Mouse (Mus musculus): ENCODE measurements around the gene Numbl. TPM values are rescaled to one million over a fixed set of nuclear protein-coding genes. Genes with fewer than 3 reads are reported as not detected.

Numbl gene
- total RNA-seq, 1 experiment = 14.1 TPM

DNA sequence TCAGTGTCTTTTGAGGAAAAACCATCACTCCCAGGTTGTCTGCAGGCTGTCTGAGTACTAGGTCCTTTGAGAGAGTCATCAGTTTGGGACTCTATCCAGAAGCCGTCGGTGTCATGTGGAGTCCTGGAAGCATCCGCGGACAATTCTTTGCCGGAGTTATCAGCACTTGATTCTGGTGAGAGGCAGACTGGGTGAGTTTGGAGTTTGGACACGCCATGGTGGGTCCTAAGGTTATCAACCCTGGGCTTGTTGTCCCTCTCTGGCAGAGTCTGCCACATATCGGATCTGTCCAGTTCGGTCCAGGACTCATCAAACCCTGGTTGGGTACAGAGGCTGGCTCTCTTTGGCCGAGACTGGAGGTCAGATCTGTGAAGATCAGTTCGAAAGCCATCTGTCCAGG is 30.6 kb upstream of the Numbl start:
- Histone ChIP-seq H3K36me3 (ENCODE audit: control insufficient read depth, insufficient read depth, low read length, poor library complexity, severe bottlenecking) (no peaks in the 10 kb centered on the region; the same call in 1 of the 2 replicates), H3K9me3 (ENCODE audit: control insufficient read depth, insufficient read depth, low read depth, low read length) (no peaks in the 10 kb centered on the region), H3K4me3 (ENCODE audit: insufficient read depth in 1 of 2, low read depth in 1 of 2, low read length in 2 of 2, poor library complexity in 1 of 2, severe bottlenecking in 1 of 2) (peak overlapping the region; percentile 82 to 89), H3K9ac (ENCODE audit: insufficient read depth, low read depth, low read length, poor library complexity, severe bottlenecking) (peak overlapping the region; percentile 83), H3K27ac (ENCODE audit: insufficient read depth, low read depth, low read length, poor library complexity, severe bottlenecking) (no peak overlapping the region), H3K4me1 (ENCODE audit: control insufficient read depth in 2 of 2, insufficient read depth in 2 of 2, low read length in 2 of 2, poor library complexity in 1 of 2) (peaks cover 7 to 31% of the 10 kb centered on the region in 2 experiments; a peak in 2 of 4 replicates)
- DNase-seq (ENCODE audit: low read depth, low spot score) = no peak
- in situ Hi-C loops (cut with MboI; ENCODE audit: low sequenced_read_pairs in 2 of 2, unreplicated experiment in 2 of 2) = no loop called here
- TF ChIP-seq ZC3H11A (IDR thresholded peaks at IDR 0.05; ENCODE audit: borderline replicate concordance, low read depth, low read length) (no peak), ZNF384 (IDR thresholded peaks at IDR 0.05; ENCODE audit: low read depth, low read length) (no peak), MAFK (IDR thresholded peaks at IDR 0.05; ENCODE audit: insufficient read depth, low read depth, low read length) (no peak), CHD2 (IDR thresholded peaks at IDR 0.05; ENCODE audit: low read depth, low read length) (no peak), HCFC1 (IDR thresholded peaks at IDR 0.05; ENCODE audit: borderline replicate concordance, insufficient read depth, low read length) (no peak)

DNA sequence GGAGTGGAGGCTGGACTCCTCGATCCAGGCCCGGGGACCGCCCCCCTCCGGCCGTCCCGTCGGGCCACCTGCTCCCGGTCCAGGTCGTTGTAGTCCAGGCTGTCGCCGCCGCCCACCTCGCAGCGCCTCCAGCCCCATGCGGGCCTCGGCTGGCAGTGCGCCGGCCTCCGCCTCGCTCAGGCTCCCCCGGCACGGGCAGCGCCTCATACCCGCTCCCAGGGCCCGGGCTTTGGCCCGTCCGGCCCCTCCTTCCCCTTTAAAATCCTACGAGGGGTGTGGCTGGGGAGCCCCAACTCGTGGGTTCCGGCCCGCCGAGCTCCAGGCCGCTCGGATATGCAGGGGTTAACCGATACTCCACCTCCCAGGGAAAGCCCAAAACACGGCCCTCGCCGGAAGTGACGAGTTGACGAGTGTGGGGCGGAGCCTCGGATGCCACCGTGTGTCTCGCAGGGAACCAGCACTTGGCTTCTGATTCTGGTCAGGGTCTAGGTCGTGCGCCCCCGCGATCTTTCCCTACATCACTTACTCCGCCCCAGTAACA is 29.9 kb upstream of the Numbl start, which contains the start of gene Itpkc:
Itpkc (minus strand) TSS at position 381 of the 541 bp plus-strand sequence.
- Histone ChIP-seq H3K9me3 (ENCODE audit: control insufficient read depth, insufficient read depth, low read depth, low read length) (no peaks in the 10 kb centered on the region), H3K36me3 (ENCODE audit: control insufficient read depth, insufficient read depth, low read length, poor library complexity, severe bottlenecking) (no peaks in the 10 kb centered on the region; the same call in 1 of the 2 replicates), H3K4me1 (ENCODE audit: control insufficient read depth in 2 of 2, insufficient read depth in 2 of 2, low read length in 2 of 2, poor library complexity in 1 of 2) (peaks cover 6 to 28% of the 10 kb centered on the region in 2 experiments; a peak in 3 of 4 replicates), H3K27ac (ENCODE audit: insufficient read depth, low read depth, low read length, poor library complexity, severe bottlenecking) (peak within 1 kb of the TSS; percentile 22), H3K4me3 (ENCODE audit: insufficient read depth in 1 of 2, low read depth in 1 of 2, low read length in 2 of 2, poor library complexity in 1 of 2, severe bottlenecking in 1 of 2) (peak within 1 kb of the TSS; percentile 82 to 89), H3K9ac (ENCODE audit: insufficient read depth, low read depth, low read length, poor library complexity, severe bottlenecking) (peak within 1 kb of the TSS; percentile 83)
- TF ChIP-seq CHD2 (IDR thresholded peaks at IDR 0.05; ENCODE audit: low read depth, low read length) (no peak), MAFK (IDR thresholded peaks at IDR 0.05; ENCODE audit: insufficient read depth, low read depth, low read length) (no peak), ZNF384 (IDR thresholded peaks at IDR 0.05; ENCODE audit: low read depth, low read length) (no peak), HCFC1 (IDR thresholded peaks at IDR 0.05; ENCODE audit: borderline replicate concordance, insufficient read depth, low read length) (peak; percentile 66; the same call in 1 of the 2 replicates), ZC3H11A (IDR thresholded peaks at IDR 0.05; ENCODE audit: borderline replicate concordance, low read depth, low read length) (no peak)
- DNase-seq (ENCODE audit: low read depth, low spot score) = peak; percentile 92
- in situ Hi-C loops (cut with MboI; ENCODE audit: low sequenced_read_pairs in 2 of 2, unreplicated experiment in 2 of 2) = no loop called here

DNA sequence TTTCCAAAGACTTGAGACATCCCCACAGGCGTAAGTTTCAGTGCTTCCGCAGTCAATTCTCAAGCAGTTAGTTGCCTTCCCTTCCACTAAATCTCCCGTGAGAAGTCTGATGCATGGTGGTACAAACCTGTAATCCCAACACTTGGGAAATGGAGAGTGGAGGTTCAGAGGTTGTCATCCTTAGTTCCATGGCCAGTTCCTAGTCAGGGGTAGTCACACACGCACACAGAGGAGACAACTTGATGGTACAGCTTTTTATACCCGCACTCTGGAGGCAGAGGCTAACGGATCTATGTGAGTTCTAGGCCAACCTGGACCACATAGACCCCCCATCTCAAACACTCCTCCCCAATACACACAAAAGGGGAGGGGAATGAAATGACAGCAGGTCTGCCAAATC is 29.4 kb upstream of the Numbl start:
- Histone ChIP-seq H3K27ac (ENCODE audit: insufficient read depth, low read depth, low read length, poor library complexity, severe bottlenecking) (peak overlapping the region; percentile 22; the same call in 1 of the 2 replicates), H3K4me3 (ENCODE audit: insufficient read depth in 1 of 2, low read depth in 1 of 2, low read length in 2 of 2, poor library complexity in 1 of 2, severe bottlenecking in 1 of 2) (peak overlapping the region; percentile 82 to 89), H3K36me3 (ENCODE audit: control insufficient read depth, insufficient read depth, low read length, poor library complexity, severe bottlenecking) (no peaks in the 10 kb centered on the region; the same call in 1 of the 2 replicates), H3K9ac (ENCODE audit: insufficient read depth, low read depth, low read length, poor library complexity, severe bottlenecking) (peak overlapping the region; percentile 77), H3K4me1 (ENCODE audit: control insufficient read depth in 2 of 2, insufficient read depth in 2 of 2, low read length in 2 of 2, poor library complexity in 1 of 2) (peaks cover 6 to 33% of the 10 kb centered on the region in 2 experiments; a peak in 3 of 4 replicates), H3K9me3 (ENCODE audit: control insufficient read depth, insufficient read depth, low read depth, low read length) (no peaks in the 10 kb centered on the region)
- no peak for TF ChIP-seq MAFK (IDR thresholded peaks at IDR 0.05; ENCODE audit: insufficient read depth, low read depth, low read length)
- TF ChIP-seq CHD2 (IDR thresholded peaks at IDR 0.05; ENCODE audit: low read depth, low read length) = no peak
- no peak for TF ChIP-seq HCFC1 (IDR thresholded peaks at IDR 0.05; ENCODE audit: borderline replicate concordance, insufficient read depth, low read length)
- TF ChIP-seq ZC3H11A (IDR thresholded peaks at IDR 0.05; ENCODE audit: borderline replicate concordance, low read depth, low read length) = no peak
- TF ChIP-seq ZNF384 (IDR thresholded peaks at IDR 0.05; ENCODE audit: low read depth, low read length) = no peak
- in situ Hi-C loops (cut with MboI; ENCODE audit: low sequenced_read_pairs in 2 of 2, unreplicated experiment in 2 of 2) = no loop called here
- DNase-seq (ENCODE audit: low read depth, low spot score) = no peak

DNA sequence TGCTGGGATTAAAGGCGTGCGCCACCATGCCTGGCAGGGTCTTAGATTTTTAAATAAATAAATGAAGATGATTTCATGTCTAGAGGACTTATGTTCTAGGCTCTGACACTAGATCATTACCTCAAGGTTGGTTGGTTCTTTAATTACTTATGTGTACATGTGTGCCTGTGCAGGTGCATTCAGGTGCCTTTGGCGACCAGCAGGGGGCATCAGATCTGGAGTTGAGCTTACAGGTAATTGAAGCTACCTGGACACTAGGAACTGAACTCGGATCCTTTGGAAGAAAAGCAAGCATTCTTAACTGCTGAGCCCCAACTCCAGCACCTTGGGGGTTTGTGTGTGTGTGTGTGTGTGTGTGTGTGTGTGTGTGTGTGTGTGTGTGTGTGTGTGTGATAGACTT is 27.5 kb upstream of the Numbl start:
- no peak for TF ChIP-seq HCFC1 (IDR thresholded peaks at IDR 0.05; ENCODE audit: borderline replicate concordance, insufficient read depth, low read length)
- TF ChIP-seq ZC3H11A (IDR thresholded peaks at IDR 0.05; ENCODE audit: borderline replicate concordance, low read depth, low read length) = no peak
- no peak for TF ChIP-seq CHD2 (IDR thresholded peaks at IDR 0.05; ENCODE audit: low read depth, low read length)
- no peak for TF ChIP-seq ZNF384 (IDR thresholded peaks at IDR 0.05; ENCODE audit: low read depth, low read length)

More for the DNA sequence above, 27.5 kb upstream of the Numbl start:
- Histone ChIP-seq H3K9me3 (ENCODE audit: control insufficient read depth, insufficient read depth, low read depth, low read length) (no peaks in the 10 kb centered on the region), H3K4me1 (ENCODE audit: control insufficient read depth in 2 of 2, insufficient read depth in 2 of 2, low read length in 2 of 2, poor library complexity in 1 of 2) (peaks cover 5 to 20% of the 10 kb centered on the region in 2 experiments; a peak in 3 of 4 replicates), H3K36me3 (ENCODE audit: control insufficient read depth, insufficient read depth, low read length, poor library complexity, severe bottlenecking) (no peaks in the 10 kb centered on the region), H3K4me3 (ENCODE audit: insufficient read depth in 1 of 2, low read depth in 1 of 2, low read length in 2 of 2, poor library complexity in 1 of 2, severe bottlenecking in 1 of 2) (no peak overlapping the region), H3K27ac (ENCODE audit: insufficient read depth, low read depth, low read length, poor library complexity, severe bottlenecking) (no peak overlapping the region), H3K9ac (ENCODE audit: insufficient read depth, low read depth, low read length, poor library complexity, severe bottlenecking) (no peak overlapping the region)
- in situ Hi-C loops (cut with MboI; ENCODE audit: low sequenced_read_pairs in 2 of 2, unreplicated experiment in 2 of 2) = no loop called here
- peak; percentile 64 for DNase-seq (ENCODE audit: low read depth, low spot score)
